Mouse (Mus musculus) neural tube, embryonic 14.5 days (tissue): Measurements from ENCODE around the gene Tspan5. TPM values are rescaled to one million over a fixed set of nuclear protein-coding genes. Genes with fewer than 3 reads are reported as not detected.
A peak's percentile ranks its signal among the peaks of the same experiment; 100 is the strongest.

Experiments
- ATAC-seq: fragments of 200-750 bp; cut with Nextera tagmentation; 2 replicates; pipeline ENCODE4 v1.8.0; 2017; ENCODE audit warnings: low read depth, mild to moderate bottlenecking, moderate TSS enrichment, moderate library complexity
- H3K27ac ChIP-seq: fragments of 300-500 bp; sonication (generic); 2 replicates; pipeline ENCODE4 v1.5.1; 2014; ENCODE audit warnings: low read depth, mild to moderate bottlenecking, control low read depth, low read length, moderate library complexity, mixed read lengths
- H3K27me3 ChIP-seq: fragments of 300-500 bp; sonication (generic); 2 replicates; pipeline ENCODE4 v1.6.1; 2014; ENCODE audit warnings: low read length; ENCODE audit not compliant: control insufficient read depth, insufficient read depth
- H3K36me3 ChIP-seq: fragments of 300-500 bp; sonication (generic); 2 replicates; pipeline ENCODE4 v1.6.1; 2014; ENCODE audit warnings: low read length, mixed read lengths; ENCODE audit not compliant: control insufficient read depth, insufficient read depth
- H3K4me1 ChIP-seq: fragments of 300-500 bp; sonication (generic); 2 replicates; pipeline ENCODE4 v1.6.1; 2014; ENCODE audit warnings: low read length; ENCODE audit not compliant: control insufficient read depth, insufficient read depth
- H3K4me2 ChIP-seq: fragments of 300-500 bp; sonication (generic); 2 replicates; pipeline ENCODE4 v1.6.1; 2014; ENCODE audit warnings: mild to moderate bottlenecking, low read depth, low read length, control low read depth
- H3K4me3 ChIP-seq: fragments of 300-500 bp; sonication (generic); 2 replicates; pipeline ENCODE4 v1.5.1; 2014; ENCODE audit warnings: low read depth, low read length, control low read depth, mixed read lengths
- H3K9ac ChIP-seq: fragments of 300-500 bp; sonication (generic); replicated peaks from 2 replicates; pipeline ENCODE4 v1.6.1; 2014; ENCODE audit warnings: low read depth, mild to moderate bottlenecking, control low read depth, low read length, mixed read lengths
- H3K9me3 ChIP-seq: fragments of 300-500 bp; sonication (generic); 2 replicates; pipeline ENCODE4 v1.6.1; 2016; ENCODE audit warnings: low read length; ENCODE audit not compliant: control insufficient read depth
- WGBS: fragments of 180-500 bp; shearing (Covaris S2); extraction: QIAGEN DNeasy Blood & Tissue Kit; methylation state at CpG from one replicate; pipeline ENCODE4 v1.1.7; 2014; 5-methylcytosine and 5-hydroxymethylcytosine counted together
- polyA plus RNA-seq: library from polyadenylated mRNA; unstranded; fragments of >200 nt; fragmentation: Nextera tagmentation; extraction: Ambion mirVana; gene quantifications from 2 replicates; pipeline ENCODE4 v1.2.1, GENCODE M21; 2014

Gene Tspan5
- polyA plus RNA-seq, 1 experiment from 2014 or later: 115 TPM

- Histone ChIP-seq H3K9ac (no peak overlapping the region), H3K36me3 (0 out of 2 replicates have a peak, but pooled peaks cover 3% of the 10 kb centered on the region)
- peak; percentile 49; the same call in 1 of the 2 replicates for ATAC-seq
These were observed 134.4 kb downstream of the Tspan5 start for GRCm38 (mm10) chr3:138876418-138876817.

GRCm38 (mm10) chr3:138876931-138877361 is 135.0 kb downstream of the Tspan5 start:
- no peaks in the 10 kb centered on the region for H3K9me3 ChIP-seq
- no peak overlapping the region for H3K27ac ChIP-seq
- no peak for ATAC-seq
- H3K9ac ChIP-seq: no peak overlapping the region
- no peak overlapping the region for H3K4me2 ChIP-seq
- H3K27me3 ChIP-seq: no peaks in the 10 kb centered on the region
- no peaks in the 10 kb centered on the region for H3K4me1 ChIP-seq
- 84% methylated on average over 14 of the region's 14 CpGs for WGBS
- H3K36me3 ChIP-seq: 0 out of 2 replicates have a peak, but pooled peaks cover 3% of the 10 kb centered on the region
- H3K4me3 ChIP-seq: no peak overlapping the region

More at GRCm38 (mm10) chr3:138876418-138876817, 134.4 kb downstream of the Tspan5 start:
- Histone ChIP-seq H3K9me3 (no peaks in the 10 kb centered on the region), H3K27me3 (no peaks in the 10 kb centered on the region), H3K4me2 (no peak overlapping the region), H3K4me3 (no peak overlapping the region), H3K27ac (no peak overlapping the region), H3K4me1 (no peaks in the 10 kb centered on the region)
- 75% methylated on average over 10 of the region's 10 CpGs for WGBS

GRCm38 (mm10) chr3:138877741-138878140 is 135.7 kb downstream of the Tspan5 start:
- no peak overlapping the region for H3K27ac ChIP-seq
- H3K9me3 ChIP-seq: no peaks in the 10 kb centered on the region
- no peak overlapping the region for H3K9ac ChIP-seq
- H3K36me3 ChIP-seq: 0 out of 2 replicates have a peak, but pooled peaks cover 3% of the 10 kb centered on the region
- H3K27me3 ChIP-seq: no peaks in the 10 kb centered on the region
- H3K4me1 ChIP-seq: no peaks in the 10 kb centered on the region
- no peak for ATAC-seq
- H3K4me3 ChIP-seq: no peak overlapping the region
- whole genome bisulfite sequencing: 76% methylated on average over 4 of the region's 4 CpGs
- no peak overlapping the region for H3K4me2 ChIP-seq

GRCm38 (mm10) chr3:138880999-138881724 is 139.2 kb downstream of the Tspan5 start:
- WGBS: 92% methylated on average over 11 of the region's 11 CpGs
- no peaks in the 10 kb centered on the region for H3K36me3 ChIP-seq
- ATAC-seq: 0 out of 2 replicates have a peak, but pooled peaks have one; percentile 9
- no peak overlapping the region for H3K4me2 ChIP-seq
- H3K9ac ChIP-seq: no peak overlapping the region
- H3K4me3 ChIP-seq: no peak overlapping the region
- no peaks in the 10 kb centered on the region for H3K27me3 ChIP-seq
- H3K4me1 ChIP-seq: no peaks in the 10 kb centered on the region
- H3K9me3 ChIP-seq: no peaks in the 10 kb centered on the region
- no peak overlapping the region for H3K27ac ChIP-seq

- Histone ChIP-seq H3K36me3 (no peaks in the 10 kb centered on the region), H3K9me3 (no peaks in the 10 kb centered on the region), H3K27ac (no peak overlapping the region), H3K4me1 (no peaks in the 10 kb centered on the region), H3K27me3 (no peaks in the 10 kb centered on the region), H3K4me3 (no peak overlapping the region), H3K9ac (no peak overlapping the region), H3K4me2 (no peak overlapping the region)
- peak; percentile 39; the same call in 1 of the 2 replicates for ATAC-seq
- 80% methylated on average over 6 of the region's 6 CpGs for WGBS
These were observed 139.8 kb downstream of the Tspan5 start for GRCm38 (mm10) chr3:138881725-138882347.

- H3K27me3 ChIP-seq: no peaks in the 10 kb centered on the region
- H3K4me2 ChIP-seq: no peak overlapping the region
- no peak overlapping the region for H3K27ac ChIP-seq
- no peak overlapping the region for H3K4me3 ChIP-seq
- ATAC-seq: no peak
- H3K4me1 ChIP-seq: no peaks in the 10 kb centered on the region
- no peak overlapping the region for H3K9ac ChIP-seq
- H3K9me3 ChIP-seq: no peaks in the 10 kb centered on the region
- no peaks in the 10 kb centered on the region for H3K36me3 ChIP-seq
- 85% methylated on average over 5 of the region's 5 CpGs for WGBS
These were observed 144.1 kb downstream of the Tspan5 start for GRCm38 (mm10) chr3:138886121-138886520.

DNA sequence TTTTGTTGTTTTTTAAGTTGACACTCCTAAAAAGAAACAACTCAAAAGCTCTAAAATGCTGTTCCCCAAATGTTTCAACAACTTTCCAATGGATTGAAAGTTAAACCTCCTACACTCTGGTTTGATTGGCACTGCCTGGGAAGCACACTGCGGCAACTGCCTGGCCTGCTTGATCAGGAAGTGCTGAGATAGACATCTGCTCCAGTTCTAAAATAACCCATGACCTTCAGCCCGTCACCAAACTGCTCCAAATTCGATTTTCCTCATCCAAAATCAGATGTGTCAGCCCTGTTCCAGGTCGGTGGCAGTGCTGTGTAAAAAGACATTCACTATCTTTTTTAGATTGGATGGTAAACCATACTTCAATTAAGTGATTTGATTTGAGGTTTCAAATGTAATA is 147.2 kb downstream of the Tspan5 start:
- H3K4me1 ChIP-seq: peaks cover 4% of the 10 kb centered on the region
- H3K36me3 ChIP-seq: no peaks in the 10 kb centered on the region
- no peaks in the 10 kb centered on the region for H3K27me3 ChIP-seq
- no peak overlapping the region for H3K9ac ChIP-seq
- no peak overlapping the region for H3K27ac ChIP-seq
- no peak for ATAC-seq
- no peak overlapping the region for H3K4me2 ChIP-seq
- no peaks in the 10 kb centered on the region for H3K9me3 ChIP-seq
- H3K4me3 ChIP-seq: no peak overlapping the region
- WGBS: 70% methylated on average over 4 of the region's 4 CpGs

GRCm38 (mm10) chr3:138889769-138890295 is 147.8 kb downstream of the Tspan5 start:
- Histone ChIP-seq H3K4me2 (no peak overlapping the region), H3K9me3 (no peaks in the 10 kb centered on the region), H3K9ac (no peak overlapping the region), H3K4me1 (peaks cover 4% of the 10 kb centered on the region), H3K27ac (no peak overlapping the region), H3K4me3 (no peak overlapping the region), H3K36me3 (no peaks in the 10 kb centered on the region), H3K27me3 (no peaks in the 10 kb centered on the region)
- 70% methylated on average over 10 of the region's 10 CpGs for WGBS
- no peak for ATAC-seq

GRCm38 (mm10) chr3:138893520-138893919 is 151.5 kb downstream of the Tspan5 start:
- Histone ChIP-seq H3K9ac (no peak overlapping the region), H3K4me1 (peaks cover 4% of the 10 kb centered on the region), H3K4me2 (no peak overlapping the region), H3K9me3 (no peaks in the 10 kb centered on the region), H3K27me3 (no peaks in the 10 kb centered on the region), H3K36me3 (peaks cover 12% of the 10 kb centered on the region; the same call in 1 of the 2 replicates), H3K27ac (no peak overlapping the region), H3K4me3 (no peak overlapping the region)
- WGBS: 33% methylated on average over 5 of the region's 5 CpGs
- ATAC-seq: no peak
